Mouse (Mus musculus): ENCODE data around the gene Klhdc3. TPM values are rescaled to one million over a fixed set of nuclear protein-coding genes. Genes with fewer than 3 reads are reported as not detected.
A peak's percentile ranks its signal among the peaks of the same experiment; 100 is the strongest.

The Klhdc3 gene
- polyA plus RNA-seq (2015; fragmentation: Nextera tagmentation; extraction: Ambion mirVana): 107 and 111 TPM in 2 replicates

GRCm38 (mm10) chr17:46680760-46681373 is at the start of gene Klhdc3:
Gene Klhdc3, minus strand, starts transcription at chr17:46680914.
- Histone ChIP-seq H3K4me2 (ENCODE audit: low read depth, low read length) (peak within 1 kb of the TSS; percentile 89), H3K9ac (ENCODE audit: low read depth, low read length) (peak within 1 kb of the TSS; percentile 79), H3K9me3 (ENCODE audit: control insufficient read depth, low read length) (no peaks in the 10 kb centered on the region), H3K4me3 (ENCODE audit: low read length) (peak within 1 kb of the TSS; percentile 74), H3K27me3 (replicated peaks; ENCODE audit: control insufficient read depth, insufficient read depth, low read length) (no peaks in the 10 kb centered on the region), H3K36me3 (ENCODE audit: control insufficient read depth, insufficient read depth, low read length) (peaks cover 31% of the 10 kb centered on the region), H3K27ac (ENCODE audit: low read length) (peak within 1 kb of the TSS; percentile 92), H3K4me1 (ENCODE audit: control insufficient read depth, insufficient read depth, low read length) (peaks cover 26% of the 10 kb centered on the region)
- peak; percentile 98 for ATAC-seq
- under 1% methylated on average over 49 of the region's 49 CpGs for WGBS

- Histone ChIP-seq H3K27ac (ENCODE audit: low read length) (no peak within 1 kb of the TSS), H3K9me3 (ENCODE audit: control insufficient read depth, low read length) (no peaks in the 10 kb centered on the region), H3K27me3 (replicated peaks; ENCODE audit: control insufficient read depth, insufficient read depth, low read length) (0 out of 2 replicates have a peak, but pooled peaks cover 5% of the 10 kb centered on the region), H3K9ac (ENCODE audit: low read depth, low read length) (peak within 1 kb of the TSS; percentile 60), H3K4me1 (ENCODE audit: control insufficient read depth, insufficient read depth, low read length) (peaks cover 8% of the 10 kb centered on the region), H3K4me2 (ENCODE audit: low read depth, low read length) (peak within 1 kb of the TSS; percentile 63), H3K4me3 (ENCODE audit: low read length) (peak within 1 kb of the TSS; percentile 42), H3K36me3 (ENCODE audit: control insufficient read depth, insufficient read depth, low read length) (peaks cover under 1% of the 10 kb centered on the region; the same call in 1 of the 2 replicates)
- 14% methylated on average over 24 of the region's 24 CpGs for WGBS
- ATAC-seq: peak; percentile 86
These were observed 48.2 kb upstream of the Klhdc3 start, which contains the start of gene Gnmt for GRCm38 (mm10) chr17:46728904-46729318. Gene Gnmt, minus strand, starts transcription at chr17:46729168.

- no peak overlapping the region for H3K27ac ChIP-seq (ENCODE audit: low read length)
- no peaks in the 10 kb centered on the region for H3K9me3 ChIP-seq (ENCODE audit: control insufficient read depth, low read length)
- H3K36me3 ChIP-seq (ENCODE audit: control insufficient read depth, insufficient read depth, low read length): peaks cover 5% of the 10 kb centered on the region; the same call in 1 of the 2 replicates
- ATAC-seq: no peak
- H3K9ac ChIP-seq (ENCODE audit: low read depth, low read length): peak overlapping the region; percentile 60
- WGBS: 48% methylated on average over 11 of the region's 11 CpGs
- H3K4me3 ChIP-seq (ENCODE audit: low read length): peak overlapping the region; percentile 42
- 0 out of 2 replicates have a peak, but pooled peaks cover 5% of the 10 kb centered on the region for H3K27me3 ChIP-seq (replicated peaks; ENCODE audit: control insufficient read depth, insufficient read depth, low read length)
- H3K4me1 ChIP-seq (ENCODE audit: control insufficient read depth, insufficient read depth, low read length): peaks cover 8% of the 10 kb centered on the region
- H3K4me2 ChIP-seq (ENCODE audit: low read depth, low read length): peak overlapping the region; percentile 63
These were observed 47.8 kb upstream of the Klhdc3 start for GRCm38 (mm10) chr17:46728496-46728895.

GRCm38 (mm10) chr17:46728021-46728420 is 47.3 kb upstream of the Klhdc3 start:
- Histone ChIP-seq H3K4me1 (ENCODE audit: control insufficient read depth, insufficient read depth, low read length) (peaks cover 8% of the 10 kb centered on the region), H3K9me3 (ENCODE audit: control insufficient read depth, low read length) (no peaks in the 10 kb centered on the region), H3K9ac (ENCODE audit: low read depth, low read length) (no peak overlapping the region), H3K4me2 (ENCODE audit: low read depth, low read length) (no peak overlapping the region), H3K27me3 (replicated peaks; ENCODE audit: control insufficient read depth, insufficient read depth, low read length) (0 out of 2 replicates have a peak, but pooled peaks cover 5% of the 10 kb centered on the region), H3K36me3 (ENCODE audit: control insufficient read depth, insufficient read depth, low read length) (peaks cover 8% of the 10 kb centered on the region; the same call in 1 of the 2 replicates), H3K27ac (ENCODE audit: low read length) (no peak overlapping the region), H3K4me3 (ENCODE audit: low read length) (no peak overlapping the region)
- ATAC-seq: no peak
- WGBS: 47% methylated on average over 6 of the region's 6 CpGs

- Histone ChIP-seq H3K4me3 (ENCODE audit: low read length) (no peak overlapping the region), H3K4me1 (ENCODE audit: control insufficient read depth, insufficient read depth, low read length) (peaks cover 8% of the 10 kb centered on the region), H3K9ac (ENCODE audit: low read depth, low read length) (no peak overlapping the region), H3K36me3 (ENCODE audit: control insufficient read depth, insufficient read depth, low read length) (peaks cover 10% of the 10 kb centered on the region; the same call in 1 of the 2 replicates), H3K27ac (ENCODE audit: low read length) (no peak overlapping the region), H3K9me3 (ENCODE audit: control insufficient read depth, low read length) (no peaks in the 10 kb centered on the region), H3K4me2 (ENCODE audit: low read depth, low read length) (no peak overlapping the region), H3K27me3 (replicated peaks; ENCODE audit: control insufficient read depth, insufficient read depth, low read length) (0 out of 2 replicates have a peak, but pooled peaks cover 5% of the 10 kb centered on the region)
- WGBS: 90% methylated on average over 11 of the region's 11 CpGs
- no peak for ATAC-seq
These were observed 46.6 kb upstream of the Klhdc3 start for GRCm38 (mm10) chr17:46727271-46727670.

- ATAC-seq: no peak
- Histone ChIP-seq H3K36me3 (ENCODE audit: control insufficient read depth, insufficient read depth, low read length) (peaks cover 14% of the 10 kb centered on the region), H3K27me3 (replicated peaks; ENCODE audit: control insufficient read depth, insufficient read depth, low read length) (0 out of 2 replicates have a peak, but pooled peaks cover 5% of the 10 kb centered on the region), H3K9ac (ENCODE audit: low read depth, low read length) (no peak overlapping the region), H3K4me3 (ENCODE audit: low read length) (no peak overlapping the region), H3K27ac (ENCODE audit: low read length) (no peak overlapping the region), H3K4me1 (ENCODE audit: control insufficient read depth, insufficient read depth, low read length) (peaks cover 8% of the 10 kb centered on the region), H3K9me3 (ENCODE audit: control insufficient read depth, low read length) (no peaks in the 10 kb centered on the region), H3K4me2 (ENCODE audit: low read depth, low read length) (no peak overlapping the region)
- 91% methylated on average over 26 of the region's 26 CpGs for whole genome bisulfite sequencing
These were observed 45.3 kb upstream of the Klhdc3 start for GRCm38 (mm10) chr17:46725731-46726645.

- no peak overlapping the region for H3K4me2 ChIP-seq (ENCODE audit: low read depth, low read length)
- ATAC-seq: no peak
- peaks cover 8% of the 10 kb centered on the region for H3K4me1 ChIP-seq (ENCODE audit: control insufficient read depth, insufficient read depth, low read length)
- no peak overlapping the region for H3K27ac ChIP-seq (ENCODE audit: low read length)
- 57% methylated on average over 9 of the region's 9 CpGs for WGBS
- H3K9me3 ChIP-seq (ENCODE audit: control insufficient read depth, low read length): no peaks in the 10 kb centered on the region
- no peak overlapping the region for H3K9ac ChIP-seq (ENCODE audit: low read depth, low read length)
- H3K4me3 ChIP-seq (ENCODE audit: low read length): no peak overlapping the region
- H3K27me3 ChIP-seq (replicated peaks; ENCODE audit: control insufficient read depth, insufficient read depth, low read length): 0 out of 2 replicates have a peak, but pooled peaks cover 5% of the 10 kb centered on the region
- H3K36me3 ChIP-seq (ENCODE audit: control insufficient read depth, insufficient read depth, low read length): peaks cover 14% of the 10 kb centered on the region
These were observed 44.6 kb upstream of the Klhdc3 start for GRCm38 (mm10) chr17:46725273-46725672.

- ATAC-seq: no peak
- 79% methylated on average over 20 of the region's 20 CpGs for WGBS
These were observed 43.9 kb upstream of the Klhdc3 start for GRCm38 (mm10) chr17:46724477-46725084.

GRCm38 (mm10) chr17:46721077-46721476 is 40.4 kb upstream of the Klhdc3 start:
- Histone ChIP-seq H3K4me3 (ENCODE audit: low read length) (no peak overlapping the region), H3K27me3 (replicated peaks; ENCODE audit: control insufficient read depth, insufficient read depth, low read length) (no peaks in the 10 kb centered on the region), H3K9ac (ENCODE audit: low read depth, low read length) (no peak overlapping the region), H3K4me2 (ENCODE audit: low read depth, low read length) (no peak overlapping the region), H3K27ac (ENCODE audit: low read length) (no peak overlapping the region), H3K4me1 (ENCODE audit: control insufficient read depth, insufficient read depth, low read length) (no peaks in the 10 kb centered on the region), H3K9me3 (ENCODE audit: control insufficient read depth, low read length) (no peaks in the 10 kb centered on the region), H3K36me3 (ENCODE audit: control insufficient read depth, insufficient read depth, low read length) (peaks cover 14% of the 10 kb centered on the region)
- no peak for ATAC-seq
- 93% methylated on average over 7 of the region's 7 CpGs for WGBS

More at GRCm38 (mm10) chr17:46724477-46725084, 43.9 kb upstream of the Klhdc3 start:
- no peak overlapping the region for H3K4me2 ChIP-seq (ENCODE audit: low read depth, low read length)
- H3K4me1 ChIP-seq (ENCODE audit: control insufficient read depth, insufficient read depth, low read length): peaks cover 8% of the 10 kb centered on the region
- no peaks in the 10 kb centered on the region for H3K9me3 ChIP-seq (ENCODE audit: control insufficient read depth, low read length)
- H3K9ac ChIP-seq (ENCODE audit: low read depth, low read length): no peak overlapping the region
- H3K27me3 ChIP-seq (replicated peaks; ENCODE audit: control insufficient read depth, insufficient read depth, low read length): 0 out of 2 replicates have a peak, but pooled peaks cover 5% of the 10 kb centered on the region
- no peak overlapping the region for H3K27ac ChIP-seq (ENCODE audit: low read length)
- no peak overlapping the region for H3K4me3 ChIP-seq (ENCODE audit: low read length)
- H3K36me3 ChIP-seq (ENCODE audit: control insufficient read depth, insufficient read depth, low read length): peaks cover 14% of the 10 kb centered on the region

Measured in intestine, embryonic 16.5 days (tissue).